Mouse (Mus musculus): Measurements from ENCODE around the gene Syt1.
A peak's percentile ranks its signal among the peaks of the same experiment; 100 is the strongest.

Syt1 gene

GRCm38 (mm10) chr10:108656898-108657297, 353.9 kb downstream of the Syt1 start:
- DNase-seq (ENCODE audit: extremely low read depth, insufficient read length, low spot score): no peak

- no peak for DNase-seq (ENCODE audit: extremely low read depth, insufficient read length, low spot score)
Observed at GRCm38 (mm10) chr10:108655074-108655473, 355.7 kb downstream of the Syt1 start.

DNA sequence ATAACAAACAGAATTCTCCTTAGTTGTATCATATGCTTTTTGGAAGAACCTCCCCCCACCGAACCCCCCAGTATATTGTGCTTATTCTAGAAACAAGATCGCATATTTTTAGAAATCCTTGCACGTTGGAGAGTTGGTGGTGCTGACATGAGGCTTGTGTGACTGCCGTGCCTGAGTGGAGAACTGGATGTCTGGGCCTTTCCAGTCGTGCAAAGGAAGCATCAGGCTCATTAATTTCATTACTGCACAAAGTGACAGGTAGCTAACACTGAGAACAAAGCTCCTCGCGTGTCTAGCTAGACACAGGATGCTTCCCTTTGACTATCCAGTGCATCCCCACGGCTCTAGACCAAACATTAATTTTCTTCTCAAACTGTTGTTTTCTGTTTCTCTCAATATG, 358.0 kb downstream of the Syt1 start:
- no peak for DNase-seq (ENCODE audit: extremely low read depth, insufficient read length, low spot score)

- no peak for DNase-seq (ENCODE audit: extremely low read depth, insufficient read length, low spot score)
Observed at GRCm38 (mm10) chr10:108652066-108652465, 358.7 kb downstream of the Syt1 start.

DNA sequence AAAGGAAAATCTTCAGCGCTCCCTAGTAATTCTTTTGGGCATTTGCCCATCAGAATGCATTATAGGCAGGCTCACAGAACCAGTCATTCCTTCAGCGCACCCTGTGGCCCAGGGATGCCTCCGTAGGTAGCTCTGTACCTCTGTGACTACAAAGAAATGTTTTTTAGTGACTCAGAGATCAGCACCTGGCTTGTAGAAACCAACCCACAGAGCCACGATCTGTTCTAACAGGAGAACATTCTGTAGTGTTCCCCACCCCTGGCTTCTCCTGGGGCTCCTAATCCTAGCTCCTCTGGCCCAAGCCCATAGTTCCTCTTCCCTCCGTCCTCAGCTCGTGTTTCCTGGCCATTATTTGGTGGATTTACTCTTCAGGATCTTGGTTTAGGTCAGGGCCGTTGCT, 361.6 kb downstream of the Syt1 start:
- DNase-seq (ENCODE audit: extremely low read depth, insufficient read length, low spot score): no peak

GRCm38 (mm10) chr10:108643915-108644314, 366.9 kb downstream of the Syt1 start:
- no peak for DNase-seq (ENCODE audit: extremely low read depth, insufficient read length, low spot score)

DNA sequence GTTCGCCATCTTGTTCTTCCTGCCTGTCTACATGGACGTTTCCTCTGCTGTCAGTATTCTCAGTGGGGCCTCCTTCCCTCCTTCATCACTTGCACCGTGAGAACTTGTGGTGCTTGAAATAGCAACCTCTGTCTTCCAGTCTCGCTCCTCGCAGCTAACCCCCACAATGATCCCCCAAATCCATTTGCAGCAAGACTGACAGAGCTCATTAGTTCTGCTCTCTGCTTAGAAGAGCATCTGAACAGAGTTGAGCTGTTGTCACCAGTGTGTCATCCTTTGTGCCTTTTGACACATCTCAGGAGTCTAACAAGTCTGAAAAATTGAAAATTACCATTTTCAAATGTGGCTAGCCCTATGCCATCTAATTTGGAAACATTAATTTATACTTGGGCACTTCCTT, 372.7 kb downstream of the Syt1 start:
- no peak for DNase-seq (ENCODE audit: extremely low read depth, insufficient read length, low spot score)

DNA sequence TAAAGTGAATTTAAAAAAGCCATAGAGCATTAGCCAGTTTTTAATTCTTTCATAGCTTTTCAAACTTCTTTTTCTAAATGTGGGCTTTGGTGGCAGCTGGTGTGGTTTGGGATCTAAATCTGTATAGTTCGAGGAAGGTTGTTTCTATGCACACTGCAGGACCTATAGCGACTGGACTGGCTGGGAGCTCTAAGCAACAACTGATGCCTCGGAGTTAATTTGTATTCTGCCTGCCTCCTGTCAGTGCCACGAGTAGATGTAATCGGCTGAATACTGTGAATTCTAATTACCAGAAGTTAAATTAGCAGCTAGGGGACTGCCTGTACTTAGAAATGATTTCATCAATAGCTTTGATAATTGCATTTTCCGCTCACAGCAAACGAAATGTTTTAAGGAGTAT, 374.7 kb downstream of the Syt1 start:
- DNase-seq (ENCODE audit: extremely low read depth, insufficient read length, low spot score): no peak

DNA sequence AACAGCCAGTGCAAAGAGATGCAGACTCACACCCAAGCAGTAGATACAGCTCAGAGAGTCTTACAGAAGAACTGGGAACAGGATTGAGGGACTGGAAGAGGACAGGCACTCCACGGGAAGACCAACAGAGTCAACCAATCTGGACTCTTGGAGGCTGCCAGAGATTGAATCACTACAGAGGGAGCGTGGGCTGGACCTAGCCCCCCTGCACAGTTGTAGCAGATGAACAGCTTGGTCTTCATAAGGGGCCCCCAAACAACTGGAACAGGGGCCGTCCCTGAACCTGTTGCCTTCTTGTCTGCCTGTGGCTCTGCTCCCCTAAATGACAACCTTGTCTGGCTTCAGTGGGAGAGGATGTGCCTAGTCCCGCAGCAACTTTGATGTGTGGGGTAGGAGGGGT, 375.2 kb downstream of the Syt1 start:
- DNase-seq (ENCODE audit: extremely low read depth, insufficient read length, low spot score): no peak

GRCm38 (mm10) chr10:108630841-108631240, 379.9 kb downstream of the Syt1 start:
- DNase-seq (ENCODE audit: extremely low read depth, insufficient read length, low spot score): no peak

- no peak for DNase-seq (ENCODE audit: extremely low read depth, insufficient read length, low spot score)
Observed at GRCm38 (mm10) chr10:108626404-108626803, 384.4 kb downstream of the Syt1 start.

DNA sequence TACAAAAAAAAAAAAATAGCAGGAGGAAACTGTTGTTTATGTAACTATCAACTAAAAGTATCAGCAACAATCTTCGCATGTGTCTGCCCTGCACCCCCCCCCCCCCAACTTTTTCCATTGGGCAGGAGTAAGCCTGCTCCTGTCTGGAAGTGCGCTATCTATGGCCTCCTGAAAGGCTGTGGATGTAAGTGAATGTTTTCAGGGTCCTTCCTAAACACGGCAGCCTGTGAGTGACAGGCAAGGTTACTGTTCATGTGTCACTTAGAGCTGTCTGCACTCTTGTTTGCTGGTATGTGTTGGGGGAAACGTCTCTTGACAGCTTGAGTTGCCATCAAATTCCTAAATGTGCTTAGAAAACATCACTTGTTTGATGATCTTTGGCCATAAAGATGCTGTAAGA, 387.8 kb downstream of the Syt1 start:
- no peak for DNase-seq (ENCODE audit: extremely low read depth, insufficient read length, low spot score)

DNA sequence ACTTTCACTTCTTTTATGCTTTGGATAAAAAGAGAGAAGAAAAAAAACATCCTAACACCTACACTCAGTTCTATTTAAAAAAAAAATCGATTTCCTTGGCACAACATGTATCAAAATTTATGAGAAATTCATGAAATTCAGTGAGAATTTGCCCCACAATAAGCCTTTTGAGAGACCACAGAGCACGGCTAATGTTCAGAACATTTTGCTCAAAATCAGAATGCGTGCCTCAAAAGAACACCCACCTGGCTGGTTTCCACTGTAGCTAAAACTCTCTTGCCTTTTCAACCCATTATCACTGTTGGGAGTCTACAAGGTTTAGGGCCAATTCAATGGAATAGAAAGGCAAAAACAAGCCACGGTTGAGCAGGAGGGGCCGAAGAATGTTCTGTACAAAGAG, 390.9 kb downstream of the Syt1 start:
- no peak for DNase-seq (ENCODE audit: extremely low read depth, insufficient read length, low spot score)

GRCm38 (mm10) chr10:108619217-108619616, 391.6 kb downstream of the Syt1 start:
- no peak for DNase-seq (ENCODE audit: extremely low read depth, insufficient read length, low spot score)

DNA sequence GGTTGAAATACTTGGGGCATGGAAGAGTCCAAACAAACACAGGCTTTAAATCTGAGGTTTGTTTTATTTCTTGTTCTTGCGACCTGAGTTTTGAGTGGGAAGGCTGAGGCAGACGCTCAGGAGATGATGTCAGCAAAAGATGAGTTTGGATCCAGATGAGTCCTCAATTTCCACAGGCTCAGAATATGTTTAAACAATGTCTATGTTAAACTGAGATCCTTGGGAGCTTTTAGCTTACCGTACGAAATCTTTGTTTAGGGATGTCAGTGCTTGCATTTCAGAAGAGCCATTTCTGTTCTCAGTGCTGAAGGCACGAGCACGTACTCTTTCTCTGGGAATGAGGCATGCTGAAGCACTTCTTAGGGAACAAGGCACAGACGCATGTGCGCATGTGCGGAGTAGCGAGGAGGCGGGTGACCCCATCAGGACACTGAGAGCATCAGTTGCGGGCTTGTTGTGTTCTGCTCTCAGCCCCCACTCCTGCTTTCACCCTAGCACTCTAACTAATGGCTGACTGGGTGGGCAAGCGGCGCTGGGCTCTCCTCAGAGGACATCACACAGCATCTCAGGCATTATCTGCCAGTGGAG, 400.6 kb downstream of the Syt1 start:
- DNase-seq (ENCODE audit: extremely low read depth, insufficient read length, low spot score): peak; percentile 1

GRCm38 (mm10) chr10:108601672-108602412, 408.9 kb downstream of the Syt1 start:
- DNase-seq (ENCODE audit: extremely low read depth, insufficient read length, low spot score): no peak

DNA sequence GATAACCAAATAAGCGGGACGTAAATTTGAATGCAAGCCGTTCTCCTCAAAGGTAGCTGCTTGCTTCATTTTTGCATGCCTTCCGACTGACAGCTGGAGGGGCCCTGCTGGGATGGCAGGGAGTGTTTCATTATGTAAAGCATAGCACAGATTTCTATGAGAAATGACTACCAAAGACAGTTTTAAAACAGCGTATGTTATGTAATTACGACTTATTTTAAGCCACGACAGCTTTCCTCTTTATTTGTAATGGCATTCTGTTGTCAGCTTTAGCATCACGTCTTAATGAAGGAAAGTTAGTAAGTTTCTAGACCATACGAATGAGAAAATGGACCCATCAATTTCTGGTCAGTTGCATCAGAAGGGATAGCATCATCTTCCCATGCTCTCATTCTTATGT, 410.1 kb downstream of the Syt1 start:
- no peak for DNase-seq (ENCODE audit: extremely low read depth, insufficient read length, low spot score)

DNA sequence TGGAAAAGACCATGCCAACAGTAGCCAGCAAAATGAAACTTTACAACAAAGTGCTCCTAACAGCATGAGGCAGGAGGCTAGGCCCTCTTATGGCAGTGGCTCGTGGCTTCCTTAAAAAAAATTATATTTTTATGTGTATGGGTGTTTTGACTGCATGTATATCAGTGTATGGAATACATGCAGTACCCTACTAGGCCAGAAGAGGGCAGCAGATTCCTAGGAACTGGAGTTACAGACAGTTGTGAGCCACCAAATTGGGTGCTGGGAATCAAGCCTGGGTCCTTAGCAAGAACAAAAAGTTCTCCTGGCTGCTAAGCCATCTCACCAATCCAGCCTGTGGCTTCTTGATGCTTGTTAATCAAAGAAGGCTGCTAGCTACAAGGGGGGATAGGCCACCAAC, 413.4 kb downstream of the Syt1 start:
- no peak for DNase-seq (ENCODE audit: extremely low read depth, insufficient read length, low spot score)

- DNase-seq (ENCODE audit: extremely low read depth, insufficient read length, low spot score): no peak
Observed at GRCm38 (mm10) chr10:108596162-108596927, 414.4 kb downstream of the Syt1 start.

GRCm38 (mm10) chr10:108589355-108589754, 421.4 kb downstream of the Syt1 start:
- no peak for DNase-seq (ENCODE audit: extremely low read depth, insufficient read length, low spot score)

DNA sequence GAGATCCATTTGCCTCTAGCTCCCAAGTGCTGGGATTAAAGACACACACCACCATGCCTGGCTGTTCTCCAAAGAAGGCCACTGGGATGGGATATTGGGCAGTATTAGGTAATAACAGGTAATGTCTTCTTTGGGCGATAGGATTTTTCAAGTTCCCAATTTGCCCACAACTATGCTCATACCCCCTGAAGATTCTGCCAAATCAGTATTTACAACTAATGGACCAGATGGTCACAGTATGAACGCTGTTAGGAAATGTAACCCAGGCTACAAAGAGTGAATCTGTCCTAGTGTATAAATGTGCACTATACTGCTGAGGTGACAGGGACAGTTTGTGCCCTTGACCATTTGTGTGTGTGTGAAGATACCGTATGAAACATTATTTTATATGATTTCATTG, 421.9 kb downstream of the Syt1 start:
- DNase-seq (ENCODE audit: extremely low read depth, insufficient read length, low spot score): no peak

DNA sequence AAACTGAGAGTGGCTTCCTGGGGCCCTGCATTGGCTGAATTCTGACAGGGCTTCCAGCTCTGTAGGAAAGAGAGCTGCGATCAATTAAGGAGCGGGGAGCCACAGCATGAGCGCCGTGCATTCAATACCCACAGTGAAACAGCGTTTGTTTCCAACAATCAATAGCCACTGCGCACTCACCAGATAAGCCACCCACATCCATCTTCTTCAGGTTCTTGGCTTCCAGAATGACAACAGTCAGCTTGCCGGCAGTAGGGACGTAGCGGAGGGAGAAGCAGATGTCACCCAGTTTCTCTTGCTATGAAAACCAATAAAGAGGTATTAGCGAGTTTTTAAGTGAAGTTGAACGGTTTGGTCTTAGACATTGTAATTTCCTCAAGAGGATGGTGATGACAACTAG, 427.1 kb downstream of the Syt1 start:
- no peak for DNase-seq (ENCODE audit: extremely low read depth, insufficient read length, low spot score)
